Mouse (Mus musculus) liver, adult 2 months (tissue): ENCODE measurements around the gene Sfxn5.

Source experiments
- CTCF ChIP-seq: fragments of 200-500 bp; IDR thresholded peaks from 2 replicates; pipeline ENCODE4 v1.5.1; 2011; ENCODE audit warnings: low read depth, low read length, control low read depth
- POLR2A ChIP-seq: fragments of 200-500 bp; IDR thresholded peaks from 2 replicates; pipeline ENCODE4 v1.6.1; 2011; ENCODE audit warnings: low read length, control low read depth; ENCODE audit not compliant: insufficient read depth; ENCODE audit errors: extremely low read depth

- TF ChIP-seq POLR2A (no peak), CTCF (no peak)
Observed at GRCm38 (mm10) chr6:85305826-85306225, 27.4 kb downstream of the Sfxn5 start.
